Mouse (Mus musculus) embryo, embryonic 10 days (tissue): ENCODE results near the gene Rif1.

ENCODE experiments used
- DNase-seq: peaks from one replicate; pipeline ENCODE4 v3.0.0-alpha.2; 2015; ENCODE audit warnings: low spot score

The Rif1 gene

GRCm38 (mm10) chr2:52072491-52073140 is at the start of gene Rif1:
Rif1 (plus strand) TSS chr2:52072832.
- DNase-seq = peak; percentile 91

DNA sequence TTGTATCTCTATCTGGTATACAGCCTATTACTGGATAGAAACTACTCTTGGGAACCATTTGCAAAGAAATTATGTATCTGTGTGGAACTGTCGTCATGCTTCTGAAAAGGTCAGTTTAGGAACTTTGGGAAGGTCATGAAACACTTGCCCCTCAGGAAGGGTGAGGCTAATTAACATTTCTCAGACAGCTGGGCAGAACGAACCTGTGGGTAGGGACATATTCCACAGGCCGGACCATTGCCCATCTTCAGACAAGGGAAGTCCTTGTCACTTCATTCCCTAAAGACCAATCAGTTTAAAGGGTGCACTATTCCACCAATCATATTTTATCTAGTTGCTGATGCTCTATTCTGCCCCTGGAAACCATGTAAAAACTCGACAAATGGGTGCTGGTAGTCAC is 45.6 kb upstream of the Rif1 start:
- no peak for DNase-seq

DNA sequence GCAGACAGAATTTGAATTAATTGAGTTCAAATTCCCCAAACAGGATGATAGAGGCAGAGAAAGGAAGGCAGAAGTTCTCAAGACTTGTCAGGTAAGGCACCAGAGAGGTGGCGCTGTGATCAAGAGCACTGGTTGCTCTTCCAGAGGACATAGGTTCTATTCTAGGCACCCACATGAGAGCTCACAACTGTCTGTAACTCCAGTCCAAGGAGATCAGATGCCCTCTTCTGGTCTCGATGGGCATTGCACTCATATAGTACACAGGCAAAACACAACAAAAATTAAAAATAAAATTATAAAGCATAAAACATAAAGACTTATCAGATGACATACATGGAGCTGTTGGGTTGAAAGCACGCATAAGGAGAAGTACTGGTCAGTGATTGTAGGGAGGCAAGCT is 43.2 kb upstream of the Rif1 start:
- DNase-seq = no peak

DNA sequence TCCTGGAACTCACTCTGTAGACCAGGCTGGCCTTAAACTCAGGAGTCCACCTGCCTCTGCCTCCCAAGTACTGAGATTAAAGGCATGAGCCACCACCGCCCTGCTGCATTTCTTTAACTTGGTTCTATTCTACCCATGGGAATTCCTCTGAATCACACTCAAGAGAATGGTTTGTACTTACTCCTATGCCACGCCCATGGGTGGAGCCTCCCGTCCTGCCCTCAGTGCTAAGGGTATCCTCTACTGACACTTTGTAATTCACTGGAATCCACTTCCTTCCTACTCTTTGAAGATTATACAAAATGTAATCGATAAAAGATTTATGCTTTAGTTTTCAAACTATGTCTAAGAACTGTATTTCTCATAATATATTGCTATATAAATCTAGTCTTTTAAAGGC is 41.1 kb upstream of the Rif1 start:
- DNase-seq = no peak

GRCm38 (mm10) chr2:52034601-52035000 is 38.0 kb upstream of the Rif1 start:
- DNase-seq = no peak

- no peak for DNase-seq
Observed at GRCm38 (mm10) chr2:52035144-52035543, 37.5 kb upstream of the Rif1 start.

GRCm38 (mm10) chr2:52036929-52037595 is 35.6 kb upstream of the Rif1 start:
- DNase-seq = peak; percentile 23

DNA sequence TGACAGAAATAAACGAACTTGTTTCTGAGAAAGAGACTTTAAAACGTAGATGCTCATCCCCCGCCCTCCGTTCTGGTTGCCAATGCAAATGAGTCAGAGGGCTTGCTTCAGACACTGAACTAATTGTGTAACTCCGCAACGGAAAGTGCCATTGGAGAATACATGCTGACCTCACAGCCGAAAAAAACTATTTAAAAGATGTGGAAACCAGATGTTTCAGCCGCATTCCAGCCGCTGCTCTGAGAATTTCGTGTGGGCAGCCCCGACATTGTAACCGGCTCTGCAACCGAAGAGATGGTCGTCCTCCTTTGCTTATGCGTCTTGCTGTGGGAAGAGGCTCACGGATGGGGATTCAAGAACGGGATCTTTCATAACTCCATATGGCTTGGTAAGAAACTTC is 34.8 kb upstream of the Rif1 start, which contains the start of gene Tnfaip6:
Gene Tnfaip6 (plus strand): TSS at position 128 of the 400 bp plus-strand sequence.
- peak; percentile 87 for DNase-seq

- DNase-seq = no peak
Observed at GRCm38 (mm10) chr2:52038558-52038957, 34.1 kb upstream of the Rif1 start.

- peak; percentile 64 for DNase-seq
Observed at GRCm38 (mm10) chr2:52039083-52039801, 33.4 kb upstream of the Rif1 start.

GRCm38 (mm10) chr2:52042132-52042531 is 30.5 kb upstream of the Rif1 start:
- DNase-seq = no peak

GRCm38 (mm10) chr2:52042714-52043113 is 29.9 kb upstream of the Rif1 start:
- DNase-seq = no peak

DNA sequence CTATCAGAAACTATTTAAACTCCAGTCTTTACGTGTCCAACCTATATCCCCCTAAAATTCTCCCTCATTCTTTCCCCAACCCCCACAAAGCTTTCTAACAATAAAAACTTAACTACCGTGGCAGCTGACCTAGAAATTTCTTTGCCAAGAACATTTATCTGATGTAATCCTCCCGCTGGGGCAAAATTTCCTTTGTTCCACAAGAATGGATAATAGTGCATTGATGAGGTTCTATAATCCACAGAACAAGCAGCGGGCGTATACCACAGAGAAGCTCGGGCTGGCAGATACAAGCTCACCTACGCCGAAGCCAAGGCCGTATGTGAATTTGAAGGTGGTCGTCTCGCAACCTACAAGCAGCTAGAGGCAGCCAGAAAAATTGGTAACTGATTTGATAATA is 29.1 kb upstream of the Rif1 start:
- DNase-seq = no peak

DNA sequence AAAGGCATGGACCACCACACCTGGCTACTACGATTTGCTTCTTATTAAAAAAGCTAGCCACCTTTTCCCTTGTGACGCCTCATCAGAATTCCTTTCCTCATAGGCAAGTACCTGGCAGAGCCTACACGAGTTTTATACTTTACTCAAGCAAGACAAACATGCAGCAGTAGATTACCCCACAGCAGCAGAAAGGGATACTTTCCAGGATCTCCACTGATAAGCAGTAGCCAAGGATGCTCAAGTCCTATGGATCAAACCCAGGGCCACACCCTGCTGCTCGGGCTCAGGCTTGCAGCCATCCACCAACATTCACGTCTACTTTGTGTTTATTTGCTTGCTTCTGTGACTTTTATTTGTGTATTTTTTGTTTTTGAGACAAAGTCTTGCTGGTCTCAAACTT is 26.6 kb upstream of the Rif1 start:
- DNase-seq = no peak

GRCm38 (mm10) chr2:52050823-52051222 is 21.8 kb upstream of the Rif1 start:
- no peak for DNase-seq

- no peak for DNase-seq
Observed at GRCm38 (mm10) chr2:52052335-52052734, 20.3 kb upstream of the Rif1 start.

DNA sequence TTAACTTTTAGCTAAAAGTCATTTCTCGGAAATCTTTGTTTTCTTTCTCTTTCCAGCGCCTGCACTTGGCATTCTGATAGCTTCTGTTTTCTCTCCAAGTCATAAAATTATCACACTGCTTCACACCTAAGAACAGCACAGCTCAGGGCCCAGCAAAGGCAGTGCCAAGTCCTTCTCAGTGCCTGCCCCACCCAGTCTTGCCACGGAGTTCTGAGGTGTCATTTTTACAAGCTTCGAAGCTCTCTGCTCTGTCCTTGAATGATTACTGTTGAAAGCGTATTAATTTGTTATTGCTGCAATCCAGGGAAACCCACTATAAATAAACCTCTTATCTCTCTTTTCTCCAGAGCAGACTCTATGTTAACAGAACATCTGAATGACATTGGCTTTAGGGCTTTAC is 19.1 kb upstream of the Rif1 start:
- no peak for DNase-seq

DNA sequence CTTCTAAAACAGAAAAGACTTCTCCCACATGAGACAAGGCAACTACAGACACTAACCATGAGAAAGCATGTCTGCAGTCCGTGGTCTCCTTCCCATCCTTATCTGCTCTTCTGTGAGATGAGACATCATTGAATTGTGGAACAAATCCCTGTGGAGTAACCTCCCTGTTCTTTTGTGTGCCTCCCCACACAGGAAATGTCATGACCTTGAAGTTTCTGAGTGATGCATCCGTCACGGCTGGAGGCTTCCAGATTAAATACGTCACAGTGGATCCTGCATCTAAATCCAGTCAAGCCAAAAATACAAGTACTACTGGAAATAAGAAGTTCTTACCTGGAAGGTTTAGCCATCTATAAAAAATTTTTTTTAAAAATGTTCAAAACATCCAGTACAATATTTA is 17.0 kb upstream of the Rif1 start:
- DNase-seq = peak; percentile 32

DNA sequence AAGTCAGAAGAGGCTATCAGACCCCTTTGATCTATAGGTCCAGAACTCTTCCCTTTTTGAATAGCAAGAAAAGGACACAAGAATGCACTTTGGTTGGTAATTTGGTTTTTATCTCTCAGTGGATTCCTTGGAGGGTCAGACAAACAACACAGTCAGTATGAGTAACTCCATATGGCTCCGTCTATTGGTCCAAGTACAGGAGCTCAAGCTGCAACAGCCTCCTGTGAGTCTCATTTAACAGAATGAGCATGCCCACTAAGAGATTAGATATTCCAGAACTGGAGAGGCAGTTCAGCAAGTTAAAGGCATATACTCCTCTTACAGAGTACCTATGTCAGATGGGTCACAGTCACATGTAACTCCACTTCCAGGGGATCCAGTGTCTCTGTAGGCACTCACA is 15.5 kb upstream of the Rif1 start:
- DNase-seq = no peak

- DNase-seq = no peak
Observed at GRCm38 (mm10) chr2:52057681-52058080, 15.0 kb upstream of the Rif1 start.

- DNase-seq = no peak
Observed at GRCm38 (mm10) chr2:52068641-52069040, 4.0 kb upstream of the Rif1 start.

GRCm38 (mm10) chr2:52070816-52071215 is 1.8 kb upstream of the Rif1 start:
- DNase-seq = no peak
